Mouse (Mus musculus) testis, adult 2 months (tissue): ENCODE results near the gene Ttc7.

Experiments used
- CTCF ChIP-seq: fragments of 200-500 bp; IDR thresholded peaks from 2 replicates; pipeline ENCODE4 v1.5.1; 2012; ENCODE audit warnings: low read depth, mild to moderate bottlenecking, inconsistent platforms, low read length, moderate library complexity; ENCODE audit not compliant: control insufficient read depth, insufficient read depth, insufficient replicate concordance
- POLR2A ChIP-seq: fragments of 200-500 bp; IDR thresholded peaks from 2 replicates; pipeline ENCODE4 v1.6.1; 2012; ENCODE audit warnings: low read depth, mild to moderate bottlenecking, inconsistent platforms, low read length, moderate library complexity; ENCODE audit not compliant: control insufficient read depth

GRCm38 (mm10) chr17:87387068-87387467, 104.4 kb downstream of the Ttc7 start:
- TF ChIP-seq CTCF (no peak), POLR2A (no peak)
